Mouse (Mus musculus): Measurements from ENCODE around the gene Runx1. TPM values are rescaled to one million over a fixed set of nuclear protein-coding genes. Genes with fewer than 3 reads are reported as not detected.

Runx1 gene
- total and polyA plus RNA-seq, 3 experiments = 3.1 to 10.9 (median 4.7) TPM

GRCm38 (mm10) chr16:92656750-92657149 is 169.2 kb downstream of the Runx1 start:
- H3K27ac ChIP-seq (ENCODE audit: insufficient read depth, low read depth) = no peak overlapping the region
- DNase-seq (ENCODE audit: extremely low read depth) = no peak
- no peaks in the 10 kb centered on the region for H3K9me3 ChIP-seq (replicated peaks; ENCODE audit: low read length)
- H3K36me3 ChIP-seq (replicated peaks in 1 of 2; ENCODE audit: control insufficient read depth in 1 of 2, insufficient read depth in 1 of 2, low read length in 1 of 2) = peaks cover 6 to 64% of the 10 kb centered on the region in 2 experiments
- no peak overlapping the region for H3K9ac ChIP-seq (ENCODE audit: insufficient read depth, low read depth)
- no peak for TF ChIP-seq UBTF (IDR thresholded peaks at IDR 0.05; ENCODE audit: low read depth, low read length)
- no peak for TF ChIP-seq USF2 (conservative IDR thresholded peaks at IDR 0.05; ENCODE audit: low read depth, low read length)
- no peak for TF ChIP-seq TCF12 (IDR thresholded peaks at IDR 0.05; ENCODE audit: low read depth, low read length)
- TF ChIP-seq PAX5 (IDR thresholded peaks at IDR 0.05; ENCODE audit: low read length) = no peak
- no peak for TF ChIP-seq SMC3 (IDR thresholded peaks at IDR 0.05; ENCODE audit: low read depth, low read length)
- TF ChIP-seq EP300 (IDR thresholded peaks at IDR 0.05; ENCODE audit: low read length) = no peak
- no peak for TF ChIP-seq RCOR1 (conservative IDR thresholded peaks at IDR 0.05; ENCODE audit: low read depth, low read length)
- TF ChIP-seq GABPA (IDR thresholded peaks at IDR 0.05; ENCODE audit: insufficient replicate concordance, low read depth, low read length) = no peak
- no peak for TF ChIP-seq MXI1 (IDR thresholded peaks at IDR 0.05; ENCODE audit: low read depth, low read length)
- no peak for TF ChIP-seq MAZ (IDR thresholded peaks at IDR 0.05; ENCODE audit: low read depth, low read length)
- no peak overlapping the region for H3K4me3 ChIP-seq (replicated peaks in 1 of 3; ENCODE audit: low read depth in 2 of 3, low read length in 2 of 3, poor library complexity in 1 of 3)
- dilution Hi-C loops (cut with MboI; ENCODE audit: extremely low pct_ligation_motif_present, extremely low pct_unique_long_range_greater_than_20kb, low sequenced_read_pairs) = no loop called here
- H3K4me1 ChIP-seq (ENCODE audit: control insufficient read depth in 1 of 2, insufficient read depth in 2 of 2) = peaks cover 19 to 39% of the 10 kb centered on the region in 2 experiments
- H3K4me2 ChIP-seq (ENCODE audit: insufficient read depth, low read depth, poor library complexity, severe bottlenecking) = no peak overlapping the region
- no peaks in the 10 kb centered on the region for H3K79me2 ChIP-seq (replicated peaks; ENCODE audit: control insufficient read depth, extremely low read depth, insufficient read depth, poor library complexity, severe bottlenecking)
- in situ Hi-C loops (cut with MboI; ENCODE audit: low pct_ligation_motif_present, low pct_unique_long_range_greater_than_20kb, low sequenced_read_pairs) = no loop called here
- H3K27me3 ChIP-seq (replicated peaks) = no peaks in the 10 kb centered on the region

- no peak overlapping the region for H3K4me3 ChIP-seq (replicated peaks in 1 of 3; ENCODE audit: low read depth in 2 of 3, low read length in 2 of 3, poor library complexity in 1 of 3)
- TF ChIP-seq ETS1 (conservative IDR thresholded peaks at IDR 0.05; ENCODE audit: low read depth, low read length) (peak; percentile 46; the same call in 1 of the 2 replicates), USF2 (conservative IDR thresholded peaks at IDR 0.05; ENCODE audit: low read depth, low read length) (no peak), MEF2A (IDR thresholded peaks at IDR 0.05; ENCODE audit: borderline replicate concordance, low read depth, low read length) (peak; percentile 56; the same call in 1 of the 2 replicates), BHLHE40 (IDR thresholded peaks at IDR 0.05; ENCODE audit: low read depth, low read length) (0 out of 2 replicates have a peak, but pooled peaks have one; percentile 0)
- no peak overlapping the region for H3K9ac ChIP-seq (ENCODE audit: insufficient read depth, low read depth)
- peaks cover under 1 to 62% of the 10 kb centered on the region in 2 experiments for H3K36me3 ChIP-seq (replicated peaks in 1 of 2; ENCODE audit: control insufficient read depth in 1 of 2, insufficient read depth in 1 of 2, low read length in 1 of 2)
- H3K4me1 ChIP-seq (ENCODE audit: control insufficient read depth in 1 of 2, insufficient read depth in 2 of 2) = peaks cover 19 to 41% of the 10 kb centered on the region in 2 experiments
- H3K4me2 ChIP-seq (ENCODE audit: insufficient read depth, low read depth, poor library complexity, severe bottlenecking) = no peak overlapping the region
- H3K9me3 ChIP-seq (replicated peaks; ENCODE audit: low read length) = no peaks in the 10 kb centered on the region
- dilution Hi-C loops (cut with MboI; ENCODE audit: extremely low pct_ligation_motif_present, extremely low pct_unique_long_range_greater_than_20kb, low sequenced_read_pairs) = no loop called here
- DNase-seq (ENCODE audit: extremely low read depth) = peak; percentile 55
- no peak overlapping the region for H3K27ac ChIP-seq (ENCODE audit: insufficient read depth, low read depth)
- H3K27me3 ChIP-seq (replicated peaks) = no peaks in the 10 kb centered on the region
- H3K79me2 ChIP-seq (replicated peaks; ENCODE audit: control insufficient read depth, extremely low read depth, insufficient read depth, poor library complexity, severe bottlenecking) = no peaks in the 10 kb centered on the region
- in situ Hi-C loops (cut with MboI; ENCODE audit: low pct_ligation_motif_present, low pct_unique_long_range_greater_than_20kb, low sequenced_read_pairs) = no loop called here
Observed at GRCm38 (mm10) chr16:92654294-92654950, 171.5 kb downstream of the Runx1 start.
